Mouse (Mus musculus) B cell, adult 62 days (primary cell): ENCODE results near the gene Map1a. TPM values are rescaled to one million over a fixed set of nuclear protein-coding genes. Genes with fewer than 3 reads are reported as not detected.

Source experiments
- total RNA-seq: library from RNA; stranded (reverse); gene quantifications from 4 replicates; pipeline ENCODE4 v1.2.4, GENCODE M21; 2023

The Map1a gene
- total RNA-seq = 0.06 to 0.55 TPM (median 0.14 TPM) in 4 replicates

DNA sequence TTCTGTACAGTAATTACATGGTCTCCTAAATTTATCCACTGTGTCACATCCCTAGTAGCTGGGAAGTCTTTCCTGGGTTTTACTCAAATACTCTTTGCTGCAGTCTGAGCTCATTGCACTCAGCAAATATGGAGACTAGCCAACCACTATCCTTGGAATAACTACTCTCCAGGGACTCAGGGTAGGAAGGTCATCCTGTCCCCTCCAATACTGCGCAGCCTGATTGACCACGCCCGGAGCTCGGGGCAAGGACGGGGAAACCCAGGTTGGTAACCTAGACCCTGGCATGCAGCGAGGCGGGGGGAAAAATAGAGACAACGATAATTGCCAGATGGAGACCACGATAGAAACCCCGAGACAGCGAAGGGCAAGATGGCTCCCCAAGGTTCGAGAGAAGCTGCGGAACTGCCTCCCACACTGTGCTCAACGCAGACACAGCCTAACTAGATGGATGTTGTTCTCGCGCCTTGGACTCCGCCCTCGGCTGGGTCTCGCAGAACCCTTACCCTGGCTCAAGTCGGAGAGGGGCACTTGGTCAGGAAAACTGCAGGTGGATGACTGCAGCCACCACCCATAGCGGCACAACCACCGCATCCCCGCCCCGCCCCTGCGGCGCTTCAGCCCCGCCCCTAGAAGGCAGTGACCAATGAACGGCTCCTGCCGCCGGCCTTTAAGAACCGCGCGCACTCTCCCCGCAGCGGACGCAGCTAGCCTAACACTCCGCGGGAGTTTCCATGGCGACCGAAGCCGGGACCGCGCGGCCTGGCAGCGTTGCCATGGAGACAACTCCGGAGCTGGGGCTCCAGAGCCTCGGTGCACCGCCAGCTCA is at the start of gene Map1a:
Gene Map1a, plus strand, starts transcription at position 700 of the 829 bp plus-strand sequence.

GRCm38 (mm10) chr2:121271236-121271927 is 18.0 kb upstream of the Map1a start, which contains the start of gene Trp53bp1:
Trp53bp1 (minus strand) TSS chr2:121271407.

DNA sequence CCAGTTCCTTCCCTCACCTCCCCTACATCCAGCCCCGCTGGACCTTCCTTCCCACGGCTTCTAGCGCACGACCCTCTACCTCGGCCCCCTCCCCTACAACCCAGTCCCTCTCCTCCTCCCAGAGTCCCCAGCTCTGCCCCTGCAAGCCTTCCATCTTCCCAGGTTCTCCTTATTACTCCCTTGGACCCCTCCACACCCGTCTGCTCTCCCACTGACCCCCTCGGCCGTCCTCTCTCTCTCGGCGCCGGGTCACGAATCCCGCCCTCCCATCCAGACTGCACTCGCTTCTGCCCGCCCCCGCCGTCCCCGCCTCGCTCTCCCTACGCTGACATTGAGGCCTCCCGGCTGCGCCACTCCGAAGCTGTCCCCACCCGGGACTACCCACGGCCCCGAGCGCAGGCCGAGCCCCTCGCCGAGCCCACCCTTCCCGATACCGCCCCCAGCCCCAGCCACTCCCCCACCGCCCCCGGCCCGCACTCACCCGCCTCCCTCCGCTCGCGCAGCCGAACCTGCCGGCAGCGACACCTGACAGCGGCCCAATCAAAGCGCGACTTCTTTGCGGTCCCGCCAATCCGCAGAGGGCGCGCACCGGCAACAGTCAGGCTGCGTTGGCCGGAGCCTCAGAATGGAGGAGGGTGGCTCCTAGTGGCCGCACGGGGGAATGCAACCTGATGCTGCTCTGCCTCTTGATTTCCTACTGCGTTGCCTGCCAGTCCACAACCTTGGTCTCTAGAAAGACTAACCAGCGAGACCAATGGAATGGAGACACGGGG is 65.6 kb downstream of the Map1a start, which contains the start of gene Ppip5k1:
Gene Ppip5k1, minus strand, starts transcription at position 577 of the 773 bp plus-strand sequence.

GRCm38 (mm10) chr2:121357494-121357893 is 68.1 kb downstream of the Map1a start, which contains the start of gene Ckmt1:
Ckmt1 (plus strand) TSS chr2:121357714.

Other genes starting within 250 kb of the Map1a start
- gene Tgm5, start 203.8 kb upstream of the Map1a start, total RNA-seq = not detected in 4 replicates
- not detected in 4 replicates for gene Tgm7, start 179.8 kb upstream of the Map1a start, total RNA-seq
- gene Adal, start 149.2 kb upstream of the Map1a start, total RNA-seq = 13.6 to 19.3 TPM (median 16.8 TPM) in 4 replicates
- gene Lcmt2, start 148.9 kb upstream of the Map1a start, total RNA-seq = 8.2 to 9.2 TPM (median 8.5 TPM) in 4 replicates
- gene Tubgcp4, start 118.9 kb upstream of the Map1a start, total RNA-seq = 69.4 to 82.8 TPM (median 76.4 TPM) in 4 replicates
- gene Zscan29, start 118.5 kb upstream of the Map1a start, total RNA-seq = 24.6 to 30.0 TPM (median 26.4 TPM) in 4 replicates
- 89.0 to 109 TPM (median 98.1 TPM) in 4 replicates for gene Trp53bp1, start 18.2 kb upstream of the Map1a start, total RNA-seq
- 24.5 to 29.2 TPM (median 25.0 TPM) in 4 replicates for gene Ppip5k1, start 65.8 kb downstream of the Map1a start, total RNA-seq
- not detected in 4 replicates for gene Ckmt1, start 68.1 kb downstream of the Map1a start, total RNA-seq
- not detected in 4 replicates for gene Strc, start 97.6 kb downstream of the Map1a start, total RNA-seq
- gene Pdia3, start 124.2 kb downstream of the Map1a start, total RNA-seq = 104 to 133 TPM (median 121 TPM) in 4 replicates
- gene Catsper2, start 124.2 kb downstream of the Map1a start, total RNA-seq = 1.9 to 4.9 TPM (median 2.5 TPM) in 4 replicates
- gene Ell3, start 154.7 kb downstream of the Map1a start, total RNA-seq = 77.0 to 92.7 TPM (median 80.8 TPM) in 4 replicates
- gene Serf2, start 159.6 kb downstream of the Map1a start, total RNA-seq = 255 to 290 TPM (median 275 TPM) in 4 replicates
- gene Hypk, start 163.7 kb downstream of the Map1a start, total RNA-seq = 36.4 to 40.8 TPM (median 39.8 TPM) in 4 replicates
- gene Serinc4, start 167.2 kb downstream of the Map1a start, total RNA-seq = 0.49 to 1.8 TPM (median 0.80 TPM) in 4 replicates
- gene Mfap1b, start 184.5 kb downstream of the Map1a start, total RNA-seq = 42.9 to 51.5 TPM (median 46.5 TPM) in 4 replicates
- 43.6 to 50.9 TPM (median 46.4 TPM) in 4 replicates for gene Mfap1a, start 217.1 kb downstream of the Map1a start, total RNA-seq
- gene Wdr76, start 217.1 kb downstream of the Map1a start, total RNA-seq = 15.3 to 17.5 TPM (median 17.1 TPM) in 4 replicates